Mouse (Mus musculus) C2C12 (cell line): ENCODE data around the gene Sec61b. TPM values are rescaled to one million over a fixed set of nuclear protein-coding genes. Genes with fewer than 3 reads are reported as not detected.
A peak's percentile ranks its signal among the peaks of the same experiment; 100 is the strongest.

Source experiments
- H3K27me3 ChIP-seq: one replicate; pipeline ENCODE4 v1.6.1; 2011; ENCODE audit not compliant: control insufficient read depth, insufficient read depth, insufficient read length
- H3K36me3 ChIP-seq: one replicate; pipeline ENCODE4 v1.6.1; 2011; ENCODE audit not compliant: control insufficient read depth, insufficient read depth
- H3K4me3 ChIP-seq: one replicate; pipeline ENCODE4 v1.5.1; 2011; ENCODE audit warnings: mild to moderate bottlenecking, control low read depth; ENCODE audit not compliant: poor library complexity, insufficient read depth, severe bottlenecking
- H3K79me2 ChIP-seq: one replicate; pipeline ENCODE4 v1.6.1; 2011; ENCODE audit not compliant: control insufficient read depth, insufficient read depth
- H3K79me3 ChIP-seq: one replicate; pipeline ENCODE4 v1.6.1; 2011; ENCODE audit warnings: low read depth, control low read depth
- H3ac ChIP-seq: one replicate; pipeline ENCODE3; 2011; ENCODE audit warnings: low read depth; ENCODE audit not compliant: control insufficient read depth, insufficient read length
- CEBPB ChIP-seq: IDR thresholded peaks from one replicate; pipeline ENCODE4 v1.6.1; 2011; ENCODE audit warnings: low read depth, mild to moderate bottlenecking, control low read depth, moderate library complexity
- CTCF ChIP-seq: IDR thresholded peaks from one replicate; pipeline ENCODE4 v1.5.1; 2011; ENCODE audit not compliant: control insufficient read depth, insufficient read depth, insufficient read length
- FOSL1 ChIP-seq: IDR thresholded peaks from one replicate; pipeline ENCODE4 v1.8.0; 2011; ENCODE audit warnings: mild to moderate bottlenecking, low read length; ENCODE audit not compliant: poor library complexity, insufficient read depth, severe bottlenecking
- MAX ChIP-seq: IDR thresholded peaks from one replicate; pipeline ENCODE4 v1.6.1; 2011; ENCODE audit warnings: mild to moderate bottlenecking, control low read depth
- MYOD1 ChIP-seq: IDR thresholded peaks from one replicate; pipeline ENCODE4 v1.6.1; 2011; ENCODE audit warnings: low read depth; ENCODE audit not compliant: control insufficient read depth, insufficient read length
- MYOG ChIP-seq: IDR thresholded peaks from one replicate; pipeline ENCODE4 v1.6.1; 2011; ENCODE audit not compliant: control insufficient read depth, insufficient read length; ENCODE audit errors: extremely low read depth
- USF1 ChIP-seq: IDR thresholded peaks from one replicate; pipeline ENCODE4 v1.6.1; 2011; ENCODE audit warnings: low read depth, mild to moderate bottlenecking, control low read depth, moderate library complexity
- long read RNA-seq, 2 experiments: library from polyadenylated mRNA; unstranded; transcript quantifications; one replicate each; pipeline ENCODE4 v2.0.0; 2019 to 2020
- polyA plus RNA-seq: library from polyadenylated mRNA; unstranded; fragments of >200 nt; fragmentation: generic; extraction: Trizol; gene quantifications from one replicate; pipeline ENCODE4 v1.2.1, GENCODE M21; 2012; ENCODE audit warnings: missing spikeins

Gene Sec61b
- polyA plus RNA-seq, result 437 TPM
- long read RNA-seq, experiment 1, transcript Sec61b-201 (4 exons, 564 nt), result major isoform, 217 of 242 reads
- long read RNA-seq, experiment 1, transcript Sec61b-202 (3 exons, 424 nt), result minor isoform, 13 of 242 reads
- long read RNA-seq, experiment 1, partial matches to known transcripts, result 4 of 242 reads
- long read RNA-seq, experiment 1, other reads (novel, unspliced or antisense), result 8 of 242 reads
- long read RNA-seq, experiment 2, transcript Sec61b-201 (4 exons, 564 nt), result major isoform, 25 of 26 reads
- long read RNA-seq, experiment 2, partial matches to known transcripts, result 1 of 26 reads
- long read RNA-seq, experiment 2, other reads (novel, unspliced or antisense), result 0 of 26 reads

GRCm38 (mm10) chr4:47473968-47474729, at the start of gene Sec61b, which contains the start of gene Alg2:
Gene Sec61b (plus strand): TSS chr4:47474658.
Gene Alg2 (minus strand): TSS chr4:47474333.
- peak; percentile 99 for TF ChIP-seq MAX
- no peak for TF ChIP-seq CEBPB
- H3K27me3 ChIP-seq, result no peaks in the 10 kb centered on the region
- peaks cover 64% of the 10 kb centered on the region for H3K36me3 ChIP-seq
- peaks cover 40% of the 10 kb centered on the region for H3K79me3 ChIP-seq
- peaks cover 74% of the 10 kb centered on the region for H3K79me2 ChIP-seq
- H3ac ChIP-seq, result peak within 1 kb of the TSS; percentile 88
- peak within 1 kb of the TSS; percentile 89 for H3K4me3 ChIP-seq

GRCm38 (mm10) chr4:47425247-47425830, 49.1 kb upstream of the Sec61b start:
- H3K79me2 ChIP-seq, result no peaks in the 10 kb centered on the region
- no peaks in the 10 kb centered on the region for H3K36me3 ChIP-seq
- H3K27me3 ChIP-seq, result peaks cover 31% of the 10 kb centered on the region
- no peak for TF ChIP-seq MAX
- no peak for TF ChIP-seq CTCF
- TF ChIP-seq USF1, result no peak
- TF ChIP-seq MYOG, result no peak
- no peak for TF ChIP-seq MYOD1
- TF ChIP-seq FOSL1, result no peak
- TF ChIP-seq CEBPB, result no peak
- no peaks in the 10 kb centered on the region for H3K79me3 ChIP-seq
- no peak overlapping the region for H3ac ChIP-seq
- no peak overlapping the region for H3K4me3 ChIP-seq

GRCm38 (mm10) chr4:47427606-47428005, 46.9 kb upstream of the Sec61b start:
- no peak for TF ChIP-seq CEBPB
- TF ChIP-seq CTCF, result no peak
- TF ChIP-seq USF1, result no peak
- H3K4me3 ChIP-seq, result no peak overlapping the region
- H3ac ChIP-seq, result no peak overlapping the region
- H3K36me3 ChIP-seq, result no peaks in the 10 kb centered on the region
- peaks cover 23% of the 10 kb centered on the region for H3K27me3 ChIP-seq
- no peaks in the 10 kb centered on the region for H3K79me3 ChIP-seq
- H3K79me2 ChIP-seq, result no peaks in the 10 kb centered on the region

- H3K27me3 ChIP-seq, result peaks cover 15% of the 10 kb centered on the region
- no peaks in the 10 kb centered on the region for H3K79me3 ChIP-seq
- no peak overlapping the region for H3ac ChIP-seq
- no peaks in the 10 kb centered on the region for H3K79me2 ChIP-seq
- no peak for TF ChIP-seq CTCF
- no peak for TF ChIP-seq MAX
- TF ChIP-seq CEBPB, result no peak
- TF ChIP-seq MYOD1, result no peak
- TF ChIP-seq USF1, result no peak
- TF ChIP-seq MYOG, result no peak
- TF ChIP-seq FOSL1, result no peak
- no peaks in the 10 kb centered on the region for H3K36me3 ChIP-seq
- H3K4me3 ChIP-seq, result no peak overlapping the region
These were observed 43.9 kb upstream of the Sec61b start for GRCm38 (mm10) chr4:47430557-47430956.

- no peak overlapping the region for H3K4me3 ChIP-seq
- TF ChIP-seq USF1, result no peak
- no peak for TF ChIP-seq CEBPB
- no peak for TF ChIP-seq FOSL1
- TF ChIP-seq MYOD1, result no peak
- no peak for TF ChIP-seq MYOG
- no peak for TF ChIP-seq MAX
- TF ChIP-seq CTCF, result no peak
- no peaks in the 10 kb centered on the region for H3K79me2 ChIP-seq
- no peak overlapping the region for H3ac ChIP-seq
- peaks cover 13% of the 10 kb centered on the region for H3K27me3 ChIP-seq
- H3K36me3 ChIP-seq, result no peaks in the 10 kb centered on the region
- H3K79me3 ChIP-seq, result no peaks in the 10 kb centered on the region
These were observed 43.4 kb upstream of the Sec61b start for GRCm38 (mm10) chr4:47431081-47431480.

- H3K79me2 ChIP-seq, result no peaks in the 10 kb centered on the region
- H3ac ChIP-seq, result no peak overlapping the region
- peaks cover 10% of the 10 kb centered on the region for H3K27me3 ChIP-seq
- no peaks in the 10 kb centered on the region for H3K36me3 ChIP-seq
- no peaks in the 10 kb centered on the region for H3K79me3 ChIP-seq
- TF ChIP-seq MYOG, result no peak
- no peak for TF ChIP-seq CEBPB
- TF ChIP-seq MAX, result no peak
- TF ChIP-seq FOSL1, result no peak
- no peak for TF ChIP-seq USF1
- no peak for TF ChIP-seq CTCF
- H3K4me3 ChIP-seq, result no peak overlapping the region
These were observed 41.7 kb upstream of the Sec61b start for GRCm38 (mm10) chr4:47432766-47433165.
